Mouse (Mus musculus) lung, postnatal 0 days (tissue): Measurements from ENCODE around the gene Mreg. TPM values are rescaled to one million over a fixed set of nuclear protein-coding genes. Genes with fewer than 3 reads are reported as not detected.

Experiments used
- ATAC-seq: fragments of 200-750 bp; cut with Nextera tagmentation; 2 replicates; pipeline ENCODE4 v1.8.0; 2017; ENCODE audit warnings: moderate library complexity
- DNase-seq: peaks from one replicate; pipeline ENCODE4 v3.0.0-alpha.2; 2016; ENCODE audit warnings: low spot score
- H3K27ac ChIP-seq: fragments of 300-500 bp; sonication (generic); 2 replicates; pipeline ENCODE4 v1.5.1; 2014; ENCODE audit warnings: antibody characterized with exemption, mild to moderate bottlenecking, low read length, mixed read lengths
- H3K27me3 ChIP-seq: fragments of 300-500 bp; sonication (generic); replicated peaks from 2 replicates; pipeline ENCODE4 v1.6.1; 2014; ENCODE audit warnings: low read length, mixed read lengths; ENCODE audit not compliant: insufficient read depth
- H3K36me3 ChIP-seq: fragments of 300-500 bp; sonication (generic); 2 replicates; pipeline ENCODE4 v1.6.1; 2014; ENCODE audit warnings: low read length, mixed read lengths; ENCODE audit not compliant: insufficient read depth
- H3K4me1 ChIP-seq: fragments of 300-500 bp; sonication (generic); 2 replicates; pipeline ENCODE4 v1.6.1; 2014; ENCODE audit warnings: antibody characterized with exemption, low read depth, low read length, mixed read lengths; ENCODE audit not compliant: insufficient read depth
- H3K4me2 ChIP-seq: fragments of 300-500 bp; sonication (generic); replicated peaks from 2 replicates; pipeline ENCODE4 v1.6.1; 2014; ENCODE audit warnings: low read depth, mild to moderate bottlenecking, low read length, moderate library complexity, mixed read lengths
- H3K4me3 ChIP-seq: fragments of 300-500 bp; sonication (generic); 2 replicates; pipeline ENCODE4 v1.5.1; 2014; ENCODE audit warnings: low read depth, low read length
- H3K9ac ChIP-seq: fragments of 300-500 bp; sonication (generic); replicated peaks from 2 replicates; pipeline ENCODE4 v1.6.1; 2014; ENCODE audit warnings: low read depth, mild to moderate bottlenecking
- H3K9me3 ChIP-seq: fragments of 300-500 bp; sonication (generic); 2 replicates; pipeline ENCODE4 v1.6.1; 2016; ENCODE audit warnings: low read length, mixed read lengths
- CTCF ChIP-seq: IDR thresholded peaks from 2 replicates; pipeline ENCODE4 v1.5.1; 2016; ENCODE audit warnings: antibody characterized with exemption, mild to moderate bottlenecking
- EP300 ChIP-seq: IDR thresholded peaks from 2 replicates; pipeline ENCODE4 v1.6.1; 2016; ENCODE audit warnings: antibody characterized with exemption, mild to moderate bottlenecking, control low read depth
- WGBS: fragments of 180-500 bp; shearing (Covaris S2); extraction: QIAGEN DNeasy Blood & Tissue Kit; methylation state at CpG from one replicate; pipeline ENCODE4 v1.1.7; 2014; 5-methylcytosine and 5-hydroxymethylcytosine counted together
- polyA plus RNA-seq: library from polyadenylated mRNA; unstranded; fragments of >200 nt; fragmentation: Nextera tagmentation; extraction: Ambion mirVana; gene quantifications from 2 replicates; pipeline ENCODE4 v1.2.1, GENCODE M21; 2015

Mreg gene
- polyA plus RNA-seq, 1 experiment from 2014 or later = 0.98 TPM

DNA sequence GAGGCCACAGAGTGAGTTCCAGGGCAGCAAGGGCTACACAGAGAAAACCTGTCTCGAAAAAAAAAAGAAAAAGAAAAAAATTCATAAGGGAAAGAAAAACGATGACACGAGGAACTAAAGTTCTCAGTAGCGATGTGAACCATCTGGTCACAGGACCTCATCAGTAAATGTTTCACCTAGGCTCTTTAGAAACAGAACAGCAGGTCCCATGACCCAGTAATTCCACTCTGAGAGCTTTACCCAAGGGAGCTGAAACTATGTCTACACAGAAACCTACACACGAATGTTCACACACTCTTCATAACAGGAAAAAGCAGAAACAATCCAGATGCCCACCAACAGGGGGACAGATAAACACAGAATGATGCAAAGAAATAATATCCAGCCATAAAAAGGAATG lies 4.0 kb downstream of the Mreg start:
- H3K27me3 ChIP-seq = 0 out of 2 replicates have a peak, but pooled peaks cover 5% of the 10 kb centered on the region
- no peaks in the 10 kb centered on the region for H3K4me1 ChIP-seq
- no peak overlapping the region for H3K4me3 ChIP-seq
- TF ChIP-seq CTCF (no peak), EP300 (no peak)
- no peaks in the 10 kb centered on the region for H3K36me3 ChIP-seq
- no peak for ATAC-seq
- H3K9ac ChIP-seq = no peak overlapping the region
- H3K27ac ChIP-seq = no peak overlapping the region
- H3K9me3 ChIP-seq = no peaks in the 10 kb centered on the region
- H3K4me2 ChIP-seq = no peak overlapping the region
- WGBS = 77% methylated on average over 5 of the region's 5 CpGs
- no peak for DNase-seq

DNA sequence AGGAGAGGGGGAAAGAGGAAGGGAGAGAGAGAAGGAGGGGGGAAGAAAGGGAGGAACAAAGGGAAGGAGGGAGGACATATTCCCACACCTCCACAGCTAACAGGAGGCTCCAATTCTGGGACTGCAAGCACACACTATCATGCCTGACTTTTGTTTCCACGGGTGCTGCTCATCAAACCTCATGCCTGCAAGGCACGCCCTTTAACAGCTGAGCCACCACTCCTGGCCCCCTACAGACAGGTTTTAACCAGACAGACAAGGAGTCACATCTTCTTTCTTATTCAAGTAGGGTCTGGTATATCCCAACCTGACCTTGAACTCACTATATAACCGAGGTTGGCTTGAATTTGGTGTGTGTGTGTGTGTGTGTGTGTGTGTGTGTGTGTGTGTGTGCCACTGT lies 7.0 kb downstream of the Mreg start:
- Histone ChIP-seq H3K9ac (no peak overlapping the region), H3K4me1 (no peaks in the 10 kb centered on the region), H3K9me3 (no peaks in the 10 kb centered on the region), H3K4me2 (no peak overlapping the region), H3K27ac (no peak overlapping the region), H3K27me3 (no peaks in the 10 kb centered on the region), H3K4me3 (no peak overlapping the region), H3K36me3 (no peaks in the 10 kb centered on the region)
- no peak for DNase-seq
- TF ChIP-seq CTCF = no peak
- no peak for TF ChIP-seq EP300
- ATAC-seq = no peak
- WGBS = 62% methylated on average over 3 of the region's 3 CpGs

DNA sequence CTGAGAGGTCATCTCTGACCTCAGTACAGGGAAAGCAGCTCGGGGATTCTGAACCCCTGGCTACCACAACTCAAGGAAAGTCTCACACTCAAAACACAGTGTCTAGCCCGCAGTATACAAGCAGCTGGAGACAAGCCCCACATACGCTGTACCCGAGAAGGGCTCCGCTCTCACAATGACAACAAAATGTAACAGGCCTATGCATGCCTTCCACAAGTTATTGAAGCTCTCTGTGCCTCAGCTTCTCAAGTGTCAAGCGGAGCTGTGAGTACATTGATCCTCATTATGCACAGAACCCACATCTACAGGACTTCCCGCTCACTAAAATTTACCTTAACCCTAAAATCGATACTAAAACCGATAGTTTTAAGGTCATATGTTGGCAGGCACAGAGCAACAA lies 8.9 kb downstream of the Mreg start:
- H3K4me2 ChIP-seq = no peak overlapping the region
- no peaks in the 10 kb centered on the region for H3K4me1 ChIP-seq
- no peaks in the 10 kb centered on the region for H3K9me3 ChIP-seq
- H3K36me3 ChIP-seq = no peaks in the 10 kb centered on the region
- H3K27ac ChIP-seq = no peak overlapping the region
- H3K9ac ChIP-seq = no peak overlapping the region
- H3K4me3 ChIP-seq = no peak overlapping the region
- DNase-seq = no peak
- H3K27me3 ChIP-seq = no peaks in the 10 kb centered on the region
- 84% methylated on average over 9 of the region's 9 CpGs for WGBS
- TF ChIP-seq CTCF = no peak
- ATAC-seq = no peak

DNA sequence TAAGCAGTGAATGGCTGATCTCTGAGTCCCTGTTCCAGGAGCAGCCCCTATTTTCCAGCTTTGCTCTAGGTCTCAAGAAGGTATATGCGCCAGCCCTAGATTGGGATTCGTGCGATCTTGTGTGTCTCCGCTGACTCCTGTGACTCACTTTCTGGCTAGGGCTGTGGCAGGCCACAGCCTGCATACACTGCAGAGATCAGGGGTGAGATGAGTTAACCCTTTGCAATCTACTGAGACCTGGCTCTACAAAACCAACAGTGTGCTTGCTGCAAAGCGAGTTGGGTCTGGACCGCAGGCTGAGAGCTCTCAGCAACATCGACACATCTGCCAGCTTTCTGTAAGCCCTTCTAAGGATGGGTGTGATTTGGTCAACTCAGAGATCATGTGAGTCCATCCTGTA lies 9.4 kb downstream of the Mreg start:
- 91% methylated on average over 7 of the region's 7 CpGs for WGBS
- no peaks in the 10 kb centered on the region for H3K9me3 ChIP-seq
- ATAC-seq (no peak), DNase-seq (no peak)
- no peaks in the 10 kb centered on the region for H3K27me3 ChIP-seq
- H3K4me3 ChIP-seq = no peak overlapping the region
- no peak overlapping the region for H3K4me2 ChIP-seq
- TF ChIP-seq CTCF = no peak
- H3K4me1 ChIP-seq = no peaks in the 10 kb centered on the region
- no peak overlapping the region for H3K9ac ChIP-seq
- H3K27ac ChIP-seq = no peak overlapping the region
- no peaks in the 10 kb centered on the region for H3K36me3 ChIP-seq

DNA sequence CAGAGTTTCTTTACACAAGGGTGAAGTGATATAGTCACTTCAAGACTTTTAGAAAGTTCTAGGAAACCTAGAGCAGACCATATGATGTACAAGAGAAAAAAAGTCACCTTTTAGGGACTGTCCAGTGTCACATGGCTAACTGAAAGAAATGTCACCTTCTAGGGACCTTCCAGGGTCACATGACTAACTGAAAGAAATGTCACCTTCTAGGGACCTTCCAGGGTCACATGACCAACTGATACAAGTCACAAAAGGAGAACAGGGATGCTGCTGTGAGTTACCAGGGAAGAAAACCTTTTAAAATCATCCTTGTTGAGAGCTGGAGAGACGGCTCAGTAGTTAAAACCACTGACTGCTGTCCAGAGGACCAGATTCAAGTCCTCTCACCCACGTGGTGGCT lies 10.0 kb downstream of the Mreg start:
- no peak for DNase-seq
- WGBS = 69% methylated on average over 2 of the region's 2 CpGs

DNA sequence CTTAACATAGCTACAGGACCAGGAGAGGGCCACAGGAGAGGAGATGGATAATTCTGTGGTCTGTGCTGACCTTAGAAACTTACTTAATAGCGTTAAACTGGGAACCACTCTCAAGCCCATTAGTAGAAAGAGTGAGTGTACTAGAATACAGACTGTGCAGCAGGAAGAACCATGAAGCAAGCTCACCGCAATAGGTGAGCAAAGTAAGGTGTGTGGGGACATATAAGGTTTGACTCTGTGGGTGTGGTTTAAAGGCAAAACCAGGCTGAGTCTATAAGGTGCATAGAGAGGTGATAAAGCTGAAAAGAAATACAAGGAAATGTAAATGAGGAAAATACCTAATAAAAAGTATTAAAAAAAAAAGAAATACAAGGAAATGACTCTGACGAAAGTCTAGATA lies 11.0 kb downstream of the Mreg start:
- H3K9me3 ChIP-seq = no peaks in the 10 kb centered on the region
- no peak for DNase-seq
- no peak overlapping the region for H3K4me2 ChIP-seq
- no peaks in the 10 kb centered on the region for H3K27me3 ChIP-seq
- H3K4me1 ChIP-seq = no peaks in the 10 kb centered on the region
- 92% methylated on average over 3 of the region's 3 CpGs for WGBS
- ATAC-seq = no peak
- H3K9ac ChIP-seq = no peak overlapping the region
- no peaks in the 10 kb centered on the region for H3K36me3 ChIP-seq
- H3K4me3 ChIP-seq = no peak overlapping the region
- TF ChIP-seq CTCF (no peak), EP300 (no peak)
- no peak overlapping the region for H3K27ac ChIP-seq

More for the DNA sequence above, 10.0 kb downstream of the Mreg start:
- Histone ChIP-seq H3K36me3 (no peaks in the 10 kb centered on the region), H3K4me2 (no peak overlapping the region), H3K9ac (no peak overlapping the region), H3K27ac (no peak overlapping the region), H3K4me1 (no peaks in the 10 kb centered on the region), H3K9me3 (no peaks in the 10 kb centered on the region), H3K27me3 (no peaks in the 10 kb centered on the region), H3K4me3 (no peak overlapping the region)
- TF ChIP-seq EP300 (no peak), CTCF (no peak)
- no peak for ATAC-seq

DNA sequence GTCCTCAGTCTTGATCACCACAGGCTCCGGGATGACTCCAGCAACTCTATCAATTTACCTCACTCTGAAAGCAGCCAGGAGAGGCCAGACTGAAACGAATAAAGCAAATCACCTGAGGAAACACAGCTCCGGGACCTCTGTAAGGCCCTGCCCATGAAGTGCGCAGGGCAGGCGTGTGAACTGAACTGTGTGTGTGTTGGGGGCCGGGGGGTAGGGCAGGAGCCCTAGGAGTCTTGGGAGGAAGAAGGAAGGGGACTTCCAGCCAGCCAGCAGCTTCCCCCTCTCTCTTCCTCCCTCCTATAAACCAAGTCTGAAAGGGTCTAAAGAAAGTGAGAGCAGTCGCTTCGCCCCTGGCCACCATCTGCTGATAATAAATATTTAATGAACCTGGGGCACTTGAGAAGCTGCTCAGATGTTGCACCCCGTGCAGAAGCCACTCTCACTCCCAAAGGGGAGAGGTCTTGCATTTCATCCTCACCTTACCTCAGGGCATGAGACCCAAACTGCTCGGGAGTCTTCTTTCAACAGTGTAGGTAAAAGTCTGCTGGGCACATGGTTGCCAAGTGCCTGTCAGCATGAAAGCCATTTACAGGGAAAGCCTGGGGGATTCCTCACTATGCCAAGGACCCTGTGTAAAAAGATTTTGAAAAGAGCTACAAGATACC lies 13.8 kb downstream of the Mreg start:
- no peak for ATAC-seq
- no peak for DNase-seq
- no peaks in the 10 kb centered on the region for H3K36me3 ChIP-seq
- H3K27me3 ChIP-seq = no peaks in the 10 kb centered on the region
- H3K4me2 ChIP-seq = no peak overlapping the region
- H3K27ac ChIP-seq = no peak overlapping the region
- 53% methylated on average over 10 of the region's 10 CpGs for WGBS
- H3K9me3 ChIP-seq = no peaks in the 10 kb centered on the region
- H3K4me3 ChIP-seq = no peak overlapping the region
- no peak for TF ChIP-seq EP300
- no peak for TF ChIP-seq CTCF
- H3K9ac ChIP-seq = no peak overlapping the region
- H3K4me1 ChIP-seq = no peaks in the 10 kb centered on the region
